Mouse (Mus musculus): ENCODE measurements at regions not wholly inside any gene's neighbourhood (a gene's known extent, or its start where the extent isn't known, plus 50 kb on each side); places are given as distances from the start of the nearest gene placed in this dataset.

DNA sequence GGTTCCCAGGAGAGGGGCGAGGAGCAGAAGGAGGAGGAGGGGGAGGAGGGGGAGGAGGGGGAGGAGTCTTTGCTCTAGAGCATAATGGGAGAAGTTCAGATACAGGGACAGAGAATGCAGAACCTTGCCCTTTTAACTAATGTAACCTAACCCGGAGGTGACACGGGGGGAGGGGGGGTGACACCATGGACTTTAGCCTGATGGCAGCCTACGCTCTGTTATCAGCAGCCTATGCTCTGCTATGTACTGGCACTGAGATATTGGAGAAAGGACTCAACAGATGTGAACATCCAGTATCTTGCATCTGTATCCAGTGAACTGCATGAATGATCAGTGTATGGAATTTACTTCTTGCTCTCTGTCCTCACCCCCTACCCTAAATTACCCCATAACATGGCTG is 77.7 kb upstream of the S1pr1 start:
- H3K4me3 ChIP-seq, result no peak overlapping the region
- no peak for TF ChIP-seq CTCF (IDR thresholded peaks at IDR 0.05)
- no peak for DNase-seq (ENCODE audit: extremely low spot score in 1 of 2, low spot score in 2 of 2)
- H3K27ac ChIP-seq, result no peak overlapping the region
- intact Hi-C loops (cut with DNase I), result no loop called here

DNA sequence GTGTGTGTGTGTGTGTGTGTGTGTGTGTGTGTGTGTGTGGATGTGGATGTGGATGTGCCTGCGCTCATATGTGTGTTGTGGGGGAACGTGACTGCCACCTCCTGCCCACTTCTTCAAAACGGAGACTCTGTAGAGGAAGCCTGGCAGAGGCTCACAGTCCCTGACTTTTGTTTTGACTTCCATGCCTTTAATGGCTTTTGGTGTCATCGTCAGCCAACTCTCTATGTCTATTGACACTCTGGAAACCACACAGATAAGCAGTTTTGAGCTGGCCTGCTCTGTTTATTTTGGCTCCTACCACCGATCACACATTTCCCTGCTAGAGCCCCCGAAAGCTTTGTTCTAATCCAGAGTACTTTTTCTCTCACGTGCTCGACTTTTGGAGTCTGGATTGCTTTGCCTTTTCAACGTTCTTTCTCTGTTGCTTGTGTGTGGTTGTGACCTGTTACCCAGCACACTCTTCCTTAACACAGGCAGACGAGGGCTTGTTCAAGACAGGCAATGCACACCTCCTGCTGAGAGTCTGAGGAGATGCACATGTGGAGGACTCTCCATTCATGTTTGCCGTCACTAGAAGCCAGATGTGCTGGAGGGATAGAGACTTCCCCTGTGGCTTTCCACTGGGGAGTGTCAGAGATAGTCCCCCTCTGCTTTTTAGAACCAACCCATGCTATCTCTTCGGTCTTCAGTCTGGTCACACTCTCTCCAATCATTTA is 78.6 kb upstream of the S1pr1 start:
- Histone ChIP-seq H3K27ac (no peak overlapping the region), H3K4me3 (no peak overlapping the region)
- no peak; the same call in 1 of the 2 replicates for TF ChIP-seq CTCF (IDR thresholded peaks at IDR 0.05)
- intact Hi-C loops (cut with DNase I), result no loop called here
- no peak for DNase-seq (ENCODE audit: extremely low spot score in 1 of 2, low spot score in 2 of 2)

DNA sequence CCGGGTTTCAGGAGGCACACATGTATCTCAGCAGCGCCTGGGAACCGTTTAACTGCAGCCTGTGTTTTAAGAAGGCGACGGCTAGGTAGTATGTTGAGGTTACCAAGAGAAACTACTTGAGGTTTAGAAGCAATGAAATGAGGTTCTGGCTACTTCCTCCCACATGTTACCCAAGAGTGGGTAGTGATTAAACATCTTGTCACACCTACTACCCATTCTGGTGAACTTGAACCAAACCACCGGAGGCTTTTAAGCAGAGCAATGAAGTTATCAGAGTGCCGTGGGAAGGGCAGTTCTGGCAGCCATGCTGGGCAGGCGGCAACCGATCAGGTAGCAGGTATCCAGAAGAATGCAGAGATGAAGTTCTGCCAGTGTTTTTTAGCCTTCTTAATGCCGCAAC is 84.5 kb upstream of the S1pr1 start:
- intact Hi-C loops (cut with DNase I), result no loop called here
- no peak for DNase-seq (ENCODE audit: extremely low spot score in 1 of 2, low spot score in 2 of 2)
- Histone ChIP-seq H3K27ac (no peak overlapping the region), H3K4me3 (no peak overlapping the region)
- TF ChIP-seq CTCF (IDR thresholded peaks at IDR 0.05), result no peak

DNA sequence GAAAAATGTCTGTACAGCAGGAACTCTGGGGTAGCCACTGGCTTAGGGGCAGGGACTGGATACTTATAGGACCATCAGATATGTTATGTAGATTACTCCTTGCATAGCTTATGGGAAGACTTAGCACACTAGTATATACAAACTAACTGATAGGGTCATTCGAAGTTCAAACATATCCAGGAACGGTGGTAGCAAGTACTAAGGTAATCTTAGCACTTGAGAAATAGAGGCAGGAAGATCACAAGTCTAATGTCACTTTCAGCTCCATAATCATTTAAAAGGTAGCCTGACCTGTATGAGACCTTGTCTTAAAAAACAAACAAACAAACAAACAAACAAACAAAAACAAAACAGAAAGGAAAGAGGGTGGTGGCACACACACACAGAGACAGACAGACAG is 85.1 kb upstream of the S1pr1 start:
- intact Hi-C loops (cut with DNase I), result no loop called here
- no peak for TF ChIP-seq CTCF (IDR thresholded peaks at IDR 0.05)
- Histone ChIP-seq H3K27ac (no peak overlapping the region), H3K4me3 (no peak overlapping the region)
- no peak for DNase-seq (ENCODE audit: extremely low spot score in 1 of 2, low spot score in 2 of 2)

DNA sequence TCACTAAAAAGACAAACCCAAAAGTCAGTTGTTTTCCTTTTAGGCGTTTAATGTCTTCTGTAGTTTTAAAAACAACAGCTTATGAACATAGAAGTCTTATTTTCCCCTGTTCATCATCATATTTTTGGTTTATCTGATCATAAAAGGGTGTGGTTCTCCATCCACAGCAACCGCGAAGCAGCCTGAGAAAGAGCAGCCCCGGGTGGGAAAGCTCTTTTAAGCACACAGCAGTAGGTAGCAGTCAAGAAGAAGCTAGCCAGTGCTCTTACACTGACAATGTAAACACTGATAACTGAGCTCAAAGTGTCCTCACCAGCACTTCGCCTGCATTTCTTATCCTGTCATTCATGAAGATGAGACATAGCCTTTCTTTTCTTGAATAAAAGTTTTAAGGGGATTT is 86.0 kb upstream of the S1pr1 start:
- DNase-seq (ENCODE audit: extremely low spot score in 1 of 2, low spot score in 2 of 2), result no peak
- intact Hi-C loops (cut with DNase I), result no loop called here
- no peak overlapping the region for H3K4me3 ChIP-seq
- no peak overlapping the region for H3K27ac ChIP-seq
- TF ChIP-seq CTCF (IDR thresholded peaks at IDR 0.05), result no peak

DNA sequence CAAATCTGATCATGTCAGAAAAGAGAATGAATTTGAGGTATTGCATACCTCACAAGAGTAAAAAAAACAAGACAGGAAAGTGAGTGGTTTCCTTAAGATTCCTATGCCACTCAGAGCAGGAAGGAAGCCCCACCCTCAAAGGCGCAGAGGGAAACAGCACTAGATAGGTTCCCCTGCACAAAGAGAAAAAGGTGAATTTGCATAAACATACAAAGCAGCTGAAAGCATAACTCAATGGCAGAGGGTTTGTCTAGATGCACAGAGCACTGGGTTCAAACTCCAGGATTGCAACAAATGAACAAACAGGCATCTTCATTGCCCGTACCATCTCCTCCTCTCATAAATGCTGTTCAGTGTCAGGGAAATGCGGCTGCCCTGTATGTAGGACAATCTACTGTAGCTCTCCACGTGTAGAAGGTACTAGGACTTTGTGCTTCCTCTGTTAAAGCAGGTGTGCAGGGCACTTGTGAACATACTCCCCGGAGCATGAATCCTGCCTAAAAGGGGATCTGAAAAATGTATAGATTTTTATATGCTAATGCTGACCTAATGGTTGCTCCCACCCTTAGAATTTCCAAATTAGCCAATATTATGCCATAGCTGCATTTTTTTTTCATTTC is 85.9 kb upstream of the Dph5 start:
- no peak for TF ChIP-seq CTCF (IDR thresholded peaks at IDR 0.05)
- no peak for DNase-seq (ENCODE audit: extremely low spot score in 1 of 2, low spot score in 2 of 2)
- no peak overlapping the region for H3K4me3 ChIP-seq
- no peak overlapping the region for H3K27ac ChIP-seq
- intact Hi-C loops (cut with DNase I), result no loop called here

DNA sequence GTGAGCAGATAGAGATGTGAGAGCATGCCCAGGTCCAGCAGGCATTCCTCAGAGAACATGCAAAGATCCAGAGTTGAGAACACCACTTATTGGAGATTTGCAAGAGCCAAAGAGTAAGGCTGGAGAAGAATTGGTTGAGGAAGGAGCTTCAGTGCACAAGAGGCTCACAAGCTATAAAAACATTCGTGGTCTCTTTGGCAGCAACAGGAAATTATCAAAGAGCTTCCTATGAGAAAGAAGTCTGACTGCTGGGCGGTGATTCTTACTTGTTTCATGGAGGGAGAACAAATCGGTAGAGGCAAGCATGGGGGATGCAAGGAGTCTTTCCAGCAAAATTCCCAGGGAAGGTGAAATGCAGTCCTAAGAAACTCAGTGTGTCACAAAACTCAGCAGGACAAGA is 83.0 kb upstream of the Dph5 start:
- Histone ChIP-seq H3K4me3 (no peak overlapping the region), H3K27ac (no peak overlapping the region)
- no peak for DNase-seq (ENCODE audit: extremely low spot score in 1 of 2, low spot score in 2 of 2)
- TF ChIP-seq CTCF (IDR thresholded peaks at IDR 0.05), result no peak
- intact Hi-C loops (cut with DNase I), result no loop called here

DNA sequence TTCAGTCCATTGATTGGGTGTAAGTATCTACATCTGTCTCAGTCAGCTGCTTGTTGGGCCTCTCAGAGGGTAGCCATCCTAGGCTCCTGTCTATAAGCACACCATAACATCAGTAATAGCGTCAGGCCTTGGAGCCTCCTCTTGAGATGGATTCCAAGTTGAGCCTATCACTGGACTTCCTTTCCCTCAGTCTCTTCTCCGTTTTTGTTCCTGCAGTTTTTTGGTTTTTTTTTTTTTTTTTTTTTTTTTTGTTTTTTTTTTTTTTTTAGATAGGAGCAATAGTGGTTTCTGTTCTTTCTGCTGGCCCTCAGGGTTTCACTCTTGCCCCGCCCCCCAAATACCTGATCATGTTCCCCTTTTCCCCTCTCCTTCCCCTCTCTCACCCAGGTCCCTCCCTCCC is 80.6 kb upstream of the Dph5 start:
- intact Hi-C loops (cut with DNase I), result no loop called here
- H3K27ac ChIP-seq, result no peak overlapping the region
- DNase-seq (ENCODE audit: extremely low spot score in 1 of 2, low spot score in 2 of 2), result no peak
- TF ChIP-seq CTCF (IDR thresholded peaks at IDR 0.05), result no peak
- H3K4me3 ChIP-seq, result no peak overlapping the region

DNA sequence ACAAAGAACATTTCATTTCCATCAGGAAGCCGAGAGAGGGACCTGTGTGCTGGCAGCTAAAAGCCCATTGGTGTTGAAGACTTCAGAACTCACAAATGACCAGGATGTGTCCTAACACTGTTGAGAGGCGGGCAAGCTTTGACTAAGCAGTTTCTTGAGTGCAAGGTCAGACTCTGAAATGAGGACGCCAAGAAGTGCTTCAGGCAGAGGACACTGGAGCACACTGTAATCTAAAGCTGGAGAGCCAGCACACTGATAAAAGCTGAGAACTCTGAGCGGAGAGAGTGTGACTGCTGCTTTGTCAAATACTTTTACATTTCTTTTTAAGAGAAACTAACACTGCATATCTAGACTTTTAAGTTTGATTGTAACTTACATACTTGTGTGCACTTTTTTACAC is 72.5 kb upstream of the Dph5 start:
- H3K27ac ChIP-seq, result no peak overlapping the region; the same call in 1 of the 2 replicates
- no peak for DNase-seq (ENCODE audit: extremely low spot score in 1 of 2, low spot score in 2 of 2)
- TF ChIP-seq CTCF (IDR thresholded peaks at IDR 0.05), result no peak
- intact Hi-C loops (cut with DNase I), result loop anchor here (5.0 kb wide), 1 partner anchor 72 kb away; the partner anchor contains the start of gene Dph5
- no peak overlapping the region for H3K4me3 ChIP-seq

DNA sequence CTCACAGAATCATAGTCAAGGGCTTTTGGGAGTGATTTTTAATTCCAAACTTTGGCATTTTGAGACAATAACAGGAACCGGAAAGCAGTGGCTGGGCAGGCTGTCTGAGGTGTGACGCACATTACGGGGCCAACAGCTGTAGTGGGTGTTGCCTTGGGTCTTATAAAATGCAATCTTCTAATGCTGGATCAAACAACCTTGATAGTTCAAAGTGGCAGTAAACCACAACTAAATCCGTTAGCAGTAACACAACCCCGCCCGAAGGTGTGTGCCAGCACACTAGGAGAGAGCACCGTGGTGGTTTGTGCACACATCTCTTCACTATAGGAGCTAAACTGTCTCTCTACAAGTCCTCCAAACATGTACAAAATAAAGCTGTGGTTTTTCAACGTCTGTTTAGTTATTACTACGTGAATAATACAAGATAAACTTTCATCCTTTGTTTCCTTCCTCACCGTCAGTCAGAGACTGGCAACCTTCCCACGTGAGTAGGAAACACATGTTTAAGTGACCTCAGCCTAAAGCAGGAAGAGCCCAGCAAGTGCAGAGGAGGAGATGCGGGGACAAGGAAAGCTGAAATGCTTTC is 72.0 kb upstream of the Dph5 start:
- TF ChIP-seq CTCF (IDR thresholded peaks at IDR 0.05), result no peak
- peak overlapping the region; percentile 62; the same call in 1 of the 2 replicates for H3K27ac ChIP-seq
- DNase-seq (ENCODE audit: extremely low spot score in 1 of 2, low spot score in 2 of 2), result no peak
- intact Hi-C loops (cut with DNase I), result loop anchor here (5.0 kb wide), 1 partner anchor 72 kb away; the partner anchor contains the start of gene Dph5
- H3K4me3 ChIP-seq, result no peak overlapping the region

DNA sequence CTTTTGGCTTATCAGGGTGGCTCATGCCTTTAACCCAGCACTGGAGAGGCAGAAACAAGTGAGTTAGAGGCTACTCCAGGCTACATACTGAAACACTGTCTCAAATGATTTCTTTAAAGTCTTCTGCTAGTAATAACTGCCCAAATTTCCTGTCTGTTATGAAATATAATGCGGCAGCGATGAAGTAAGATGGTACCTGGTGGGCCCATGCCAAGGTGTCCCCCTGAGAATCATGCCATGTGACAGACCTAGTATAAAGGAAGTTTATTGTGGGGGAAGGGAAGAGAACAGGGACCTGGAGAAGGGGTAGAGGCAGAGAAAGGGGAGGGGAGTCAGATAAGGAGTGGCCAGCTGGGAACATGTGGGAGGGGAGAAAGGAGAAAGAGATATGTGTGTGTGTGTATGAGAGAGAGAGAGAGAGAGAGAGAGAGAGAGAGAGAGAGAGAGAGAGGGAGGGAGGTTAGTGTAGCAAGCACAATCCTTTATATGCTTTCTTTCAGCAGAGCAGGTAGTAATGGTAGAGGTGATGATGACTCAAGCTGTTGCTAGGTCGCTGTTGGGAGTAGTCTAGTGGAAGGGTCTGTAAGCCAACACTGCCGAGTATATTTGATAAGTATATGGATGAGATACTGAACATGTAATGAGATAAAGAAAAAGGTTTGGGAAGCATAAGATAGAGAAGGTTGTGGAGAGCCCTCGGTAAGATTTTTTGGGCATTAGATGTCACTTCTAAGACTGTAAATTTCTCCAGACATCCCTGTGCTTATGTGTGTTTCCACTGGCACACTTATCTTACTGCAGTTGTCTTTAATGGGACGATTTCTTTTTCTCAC is 71.1 kb upstream of the Dph5 start:
- TF ChIP-seq CTCF (IDR thresholded peaks at IDR 0.05), result no peak

DNA sequence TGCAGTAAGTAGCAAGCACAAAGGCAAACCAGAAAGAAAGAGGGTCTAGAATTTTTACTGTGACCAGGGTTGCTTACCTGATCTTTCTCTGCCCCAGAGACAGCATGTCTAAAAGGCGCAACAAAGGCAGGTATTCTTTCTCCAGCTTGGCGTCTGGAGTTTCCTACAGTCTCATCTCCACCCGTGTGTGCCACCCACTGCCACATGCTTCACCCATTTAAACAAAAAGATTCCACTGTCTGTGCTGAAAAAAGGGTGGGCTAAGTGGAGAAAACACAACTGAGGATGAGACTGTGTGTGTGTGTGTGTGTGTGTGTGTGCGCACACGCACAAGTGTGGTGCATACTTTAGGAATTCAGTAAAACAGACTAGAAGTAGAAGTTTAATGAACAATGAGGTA is 69.9 kb upstream of the Dph5 start:
- intact Hi-C loops (cut with DNase I), result loop anchor here (5.0 kb wide), 1 partner anchor 70 kb away; the partner anchor contains the start of gene Dph5
- Histone ChIP-seq H3K27ac (no peak overlapping the region), H3K4me3 (no peak overlapping the region)
- no peak for TF ChIP-seq CTCF (IDR thresholded peaks at IDR 0.05)
- no peak for DNase-seq (ENCODE audit: extremely low spot score in 1 of 2, low spot score in 2 of 2)

More for the DNA sequence above, 71.1 kb upstream of the Dph5 start:
- Histone ChIP-seq H3K27ac (peak overlapping the region; percentile 62; the same call in 1 of the 2 replicates), H3K4me3 (no peak overlapping the region)
- DNase-seq (ENCODE audit: extremely low spot score in 1 of 2, low spot score in 2 of 2), result no peak
- intact Hi-C loops (cut with DNase I), result loop anchor here (5.0 kb wide), 1 partner anchor 71 kb away; the partner anchor contains the start of gene Dph5
